Mouse (Mus musculus) neural tube, embryonic 14.5 days (tissue): ENCODE measurements around the gene Pgm5. TPM values are rescaled to one million over a fixed set of nuclear protein-coding genes. Genes with fewer than 3 reads are reported as not detected.
"Not testable (repeated sequence)": the region's sequence is repeated elsewhere in the genome, so short reads cannot be mapped to it uniquely, and the experiment has no call there.

ENCODE experiments used
- ATAC-seq: fragments of 200-750 bp; cut with Nextera tagmentation; 2 replicates; pipeline ENCODE4 v1.8.0; 2017; ENCODE audit warnings: low read depth, mild to moderate bottlenecking, moderate TSS enrichment, moderate library complexity
- H3K27ac ChIP-seq: fragments of 300-500 bp; sonication (generic); 2 replicates; pipeline ENCODE4 v1.5.1; 2014; ENCODE audit warnings: low read depth, mild to moderate bottlenecking, control low read depth, low read length, moderate library complexity, mixed read lengths
- H3K27me3 ChIP-seq: fragments of 300-500 bp; sonication (generic); 2 replicates; pipeline ENCODE4 v1.6.1; 2014; ENCODE audit warnings: low read length; ENCODE audit not compliant: control insufficient read depth, insufficient read depth
- H3K36me3 ChIP-seq: fragments of 300-500 bp; sonication (generic); 2 replicates; pipeline ENCODE4 v1.6.1; 2014; ENCODE audit warnings: low read length, mixed read lengths; ENCODE audit not compliant: control insufficient read depth, insufficient read depth
- H3K4me1 ChIP-seq: fragments of 300-500 bp; sonication (generic); 2 replicates; pipeline ENCODE4 v1.6.1; 2014; ENCODE audit warnings: low read length; ENCODE audit not compliant: control insufficient read depth, insufficient read depth
- H3K4me2 ChIP-seq: fragments of 300-500 bp; sonication (generic); 2 replicates; pipeline ENCODE4 v1.6.1; 2014; ENCODE audit warnings: mild to moderate bottlenecking, low read depth, low read length, control low read depth
- H3K4me3 ChIP-seq: fragments of 300-500 bp; sonication (generic); 2 replicates; pipeline ENCODE4 v1.5.1; 2014; ENCODE audit warnings: low read depth, low read length, control low read depth, mixed read lengths
- H3K9ac ChIP-seq: fragments of 300-500 bp; sonication (generic); replicated peaks from 2 replicates; pipeline ENCODE4 v1.6.1; 2014; ENCODE audit warnings: low read depth, mild to moderate bottlenecking, control low read depth, low read length, mixed read lengths
- H3K9me3 ChIP-seq: fragments of 300-500 bp; sonication (generic); 2 replicates; pipeline ENCODE4 v1.6.1; 2016; ENCODE audit warnings: low read length; ENCODE audit not compliant: control insufficient read depth
- WGBS: fragments of 180-500 bp; shearing (Covaris S2); extraction: QIAGEN DNeasy Blood & Tissue Kit; methylation state at CpG from one replicate; pipeline ENCODE4 v1.1.7; 2014; 5-methylcytosine and 5-hydroxymethylcytosine counted together
- polyA plus RNA-seq: library from polyadenylated mRNA; unstranded; fragments of >200 nt; fragmentation: Nextera tagmentation; extraction: Ambion mirVana; gene quantifications from 2 replicates; pipeline ENCODE4 v1.2.1, GENCODE M21; 2014

Pgm5 gene
- polyA plus RNA-seq, 1 experiment from 2014 or later, result 3.4 TPM

- Histone ChIP-seq H3K27ac (no peak overlapping the region), H3K4me1 (no peaks in the 10 kb centered on the region), H3K27me3 (no peaks in the 10 kb centered on the region), H3K9me3 (no peaks in the 10 kb centered on the region), H3K9ac (no peak overlapping the region), H3K4me3 (no peak overlapping the region), H3K4me2 (no peak overlapping the region), H3K36me3 (no peaks in the 10 kb centered on the region)
- WGBS, result 84% methylated on average over 2 of the region's 2 CpGs
- ATAC-seq, result no peak
Measured at GRCm38 (mm10) chr19:24704326-24704725, 157.3 kb downstream of the Pgm5 start.

DNA sequence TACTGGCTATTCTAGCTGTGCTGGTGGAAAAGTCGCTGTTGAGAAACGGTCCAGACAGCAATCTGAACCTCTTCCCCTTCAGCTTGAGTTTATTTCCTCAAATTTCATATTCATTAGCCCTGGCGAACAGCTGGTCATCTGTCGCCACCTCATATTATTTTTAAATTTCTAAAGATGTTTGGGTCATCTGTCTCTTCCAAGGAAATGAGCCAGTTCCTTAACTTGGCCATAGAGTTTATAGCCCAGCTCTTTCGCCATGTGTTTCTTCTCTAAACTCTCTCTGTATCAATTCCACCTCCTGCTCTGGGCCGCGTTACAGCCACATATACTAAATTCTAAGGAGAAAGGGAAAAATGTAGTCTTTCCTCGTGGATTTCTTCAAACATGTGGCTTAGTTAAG lies 158.0 kb downstream of the Pgm5 start:
- no peak overlapping the region for H3K4me3 ChIP-seq
- H3K27ac ChIP-seq, result no peak overlapping the region
- no peaks in the 10 kb centered on the region for H3K4me1 ChIP-seq
- H3K4me2 ChIP-seq, result no peak overlapping the region
- no peaks in the 10 kb centered on the region for H3K9me3 ChIP-seq
- WGBS, result 78% methylated on average over 8 of the region's 8 CpGs
- H3K9ac ChIP-seq, result no peak overlapping the region
- H3K27me3 ChIP-seq, result no peaks in the 10 kb centered on the region
- H3K36me3 ChIP-seq, result no peaks in the 10 kb centered on the region
- ATAC-seq, result no peak

- not testable (repeated sequence) for H3K4me1 ChIP-seq, H3K9ac ChIP-seq, H3K9me3 ChIP-seq, H3K27me3 ChIP-seq, H3K36me3 ChIP-seq, H3K4me2 ChIP-seq, H3K27ac ChIP-seq, H3K4me3 ChIP-seq, ATAC-seq
- WGBS, result 66% methylated on average over 1 of the region's 1 CpGs
Measured at GRCm38 (mm10) chr19:24703168-24703567, 158.5 kb downstream of the Pgm5 start.

GRCm38 (mm10) chr19:24701716-24702115 lies 159.9 kb downstream of the Pgm5 start:
- no peak overlapping the region for H3K27ac ChIP-seq
- H3K4me3 ChIP-seq, result no peak overlapping the region
- no peaks in the 10 kb centered on the region for H3K9me3 ChIP-seq
- H3K36me3 ChIP-seq, result no peaks in the 10 kb centered on the region
- ATAC-seq, result no peak
- H3K4me2 ChIP-seq, result no peak overlapping the region
- WGBS, result 65% methylated on average over 8 of the region's 8 CpGs
- no peaks in the 10 kb centered on the region for H3K27me3 ChIP-seq
- no peak overlapping the region for H3K9ac ChIP-seq
- no peaks in the 10 kb centered on the region for H3K4me1 ChIP-seq

- H3K27me3 ChIP-seq, result no peaks in the 10 kb centered on the region
- ATAC-seq, result no peak
- H3K4me3 ChIP-seq, result no peak overlapping the region
- H3K9me3 ChIP-seq, result no peaks in the 10 kb centered on the region
- no peaks in the 10 kb centered on the region for H3K36me3 ChIP-seq
- H3K4me1 ChIP-seq, result no peaks in the 10 kb centered on the region
- no peak overlapping the region for H3K9ac ChIP-seq
- no peak overlapping the region for H3K27ac ChIP-seq
- WGBS, result 86% methylated on average over 5 of the region's 5 CpGs
- no peak overlapping the region for H3K4me2 ChIP-seq
Measured at GRCm38 (mm10) chr19:24700664-24701063, 161.0 kb downstream of the Pgm5 start.

GRCm38 (mm10) chr19:24699910-24700309 lies 161.7 kb downstream of the Pgm5 start:
- Histone ChIP-seq H3K27ac (no peak overlapping the region), H3K9me3 (no peaks in the 10 kb centered on the region), H3K27me3 (no peaks in the 10 kb centered on the region), H3K4me1 (no peaks in the 10 kb centered on the region), H3K4me2 (no peak overlapping the region), H3K4me3 (no peak overlapping the region), H3K9ac (no peak overlapping the region), H3K36me3 (no peaks in the 10 kb centered on the region)
- ATAC-seq, result no peak

GRCm38 (mm10) chr19:24699196-24699595 lies 162.5 kb downstream of the Pgm5 start:
- no peak for ATAC-seq
- Histone ChIP-seq H3K4me1 (no peaks in the 10 kb centered on the region), H3K4me3 (no peak overlapping the region), H3K4me2 (no peak overlapping the region), H3K27ac (no peak overlapping the region), H3K36me3 (no peaks in the 10 kb centered on the region), H3K27me3 (no peaks in the 10 kb centered on the region), H3K9me3 (no peaks in the 10 kb centered on the region), H3K9ac (no peak overlapping the region)
- 80% methylated on average over 3 of the region's 3 CpGs for WGBS

DNA sequence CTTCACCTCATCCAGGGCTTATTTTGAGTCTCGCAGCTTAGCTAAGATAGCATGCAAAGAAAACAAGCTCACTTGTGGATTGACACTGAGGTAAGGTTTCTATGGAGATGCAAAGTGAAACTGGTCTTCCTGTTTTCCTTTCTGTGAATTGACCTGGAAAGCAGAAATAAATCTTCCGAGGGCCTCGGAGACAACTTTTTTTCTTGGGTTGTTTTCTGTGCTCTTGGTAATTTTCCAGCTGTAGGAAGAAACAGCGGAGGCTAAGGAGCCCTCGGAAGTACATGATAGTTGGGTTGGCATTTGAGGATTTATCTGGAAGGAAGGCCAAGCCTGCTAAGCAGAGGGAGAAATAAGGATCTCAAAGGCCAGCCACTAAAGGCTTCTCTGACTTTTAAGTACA lies 163.0 kb downstream of the Pgm5 start:
- no peaks in the 10 kb centered on the region for H3K9me3 ChIP-seq
- 34% methylated on average over 5 of the region's 5 CpGs for WGBS
- no peak overlapping the region for H3K9ac ChIP-seq
- no peaks in the 10 kb centered on the region for H3K27me3 ChIP-seq
- H3K4me3 ChIP-seq, result no peak overlapping the region
- no peaks in the 10 kb centered on the region for H3K36me3 ChIP-seq
- no peak overlapping the region for H3K4me2 ChIP-seq
- H3K4me1 ChIP-seq, result no peaks in the 10 kb centered on the region
- no peak for ATAC-seq
- H3K27ac ChIP-seq, result no peak overlapping the region

- Histone ChIP-seq H3K4me3 (no peak overlapping the region), H3K9me3 (no peaks in the 10 kb centered on the region), H3K9ac (no peak overlapping the region), H3K36me3 (no peaks in the 10 kb centered on the region), H3K4me2 (no peak overlapping the region), H3K4me1 (no peaks in the 10 kb centered on the region), H3K27ac (no peak overlapping the region), H3K27me3 (no peaks in the 10 kb centered on the region)
- no peak for ATAC-seq
- 22% methylated on average over 1 of the region's 1 CpGs for WGBS
Measured at GRCm38 (mm10) chr19:24697946-24698345, 163.7 kb downstream of the Pgm5 start.

DNA sequence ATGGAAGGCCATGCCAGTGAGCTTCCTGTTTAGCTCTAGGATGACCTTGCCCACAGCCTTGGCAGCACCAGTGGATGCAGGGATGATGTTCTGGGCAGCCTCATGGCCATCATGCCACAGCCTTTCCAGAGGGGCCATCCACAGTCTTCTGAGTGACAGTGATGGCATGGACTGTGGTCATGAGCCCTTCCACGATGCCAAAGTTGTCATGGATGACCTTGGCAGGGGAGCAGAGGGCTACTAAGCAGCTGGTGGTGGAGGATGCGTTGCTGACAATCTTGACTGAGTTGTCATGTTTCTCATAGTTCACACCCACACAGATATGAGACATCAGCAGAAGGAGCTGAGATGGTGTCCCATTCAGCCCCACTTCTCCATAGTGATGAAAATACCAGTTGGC lies 169.0 kb downstream of the Pgm5 start:
- H3K36me3 ChIP-seq, result no peaks in the 10 kb centered on the region
- H3K4me2 ChIP-seq, result no peak overlapping the region
- H3K9me3 ChIP-seq, result no peaks in the 10 kb centered on the region
- H3K27me3 ChIP-seq, result no peaks in the 10 kb centered on the region
- no peaks in the 10 kb centered on the region for H3K4me1 ChIP-seq
- WGBS, result 92% methylated on average over 2 of the region's 2 CpGs
- no peak overlapping the region for H3K4me3 ChIP-seq
- ATAC-seq, result no peak
- H3K9ac ChIP-seq, result no peak overlapping the region
- no peak overlapping the region for H3K27ac ChIP-seq
